Mouse (Mus musculus) lung, embryonic 15.5 days (tissue): ENCODE measurements around the gene Mark3. TPM values are rescaled to one million over a fixed set of nuclear protein-coding genes. Genes with fewer than 3 reads are reported as not detected.
A peak's percentile ranks its signal among the peaks of the same experiment; 100 is the strongest.

ENCODE experiments used
- ATAC-seq: fragments of 200-750 bp; cut with Nextera tagmentation; 2 replicates; pipeline ENCODE4 v1.8.0; 2017; ENCODE audit warnings: moderate number of reproducible peaks, borderline replicate concordance; ENCODE audit not compliant: low FRiP score, low TSS enrichment; ENCODE audit errors: extremely low read depth
- H3K27ac ChIP-seq: fragments of 300-500 bp; sonication (generic); 2 replicates; pipeline ENCODE4 v1.5.1; 2015; ENCODE audit warnings: moderate library complexity, mild to moderate bottlenecking, inconsistent platforms
- H3K27me3 ChIP-seq: fragments of 300-500 bp; sonication (generic); 2 replicates; pipeline ENCODE4 v1.6.1; 2015; ENCODE audit warnings: inconsistent platforms
- H3K36me3 ChIP-seq: fragments of 300-500 bp; sonication (generic); 2 replicates; pipeline ENCODE4 v1.6.1; 2015; ENCODE audit warnings: inconsistent platforms
- H3K4me1 ChIP-seq: fragments of 300-500 bp; sonication (generic); 2 replicates; pipeline ENCODE4 v1.6.1; 2015; ENCODE audit warnings: inconsistent platforms
- H3K4me2 ChIP-seq: fragments of 300-500 bp; sonication (generic); 2 replicates; pipeline ENCODE4 v1.6.1; 2015; ENCODE audit warnings: inconsistent platforms, mild to moderate bottlenecking, moderate library complexity
- H3K4me3 ChIP-seq: fragments of 300-500 bp; sonication (generic); 2 replicates; pipeline ENCODE4 v1.5.1; 2015; ENCODE audit warnings: mild to moderate bottlenecking, inconsistent platforms
- H3K9ac ChIP-seq: fragments of 300-500 bp; sonication (generic); 2 replicates; pipeline ENCODE4 v1.6.1; 2015; ENCODE audit warnings: inconsistent platforms
- H3K9me3 ChIP-seq: fragments of 300-500 bp; sonication (generic); 2 replicates; pipeline ENCODE4 v1.6.1; 2016; ENCODE audit warnings: inconsistent platforms
- WGBS: fragments of 180-500 bp; shearing (Covaris S2); methylation state at CpG from one replicate; pipeline ENCODE4 v1.1.7; 2015; 5-methylcytosine and 5-hydroxymethylcytosine counted together
- polyA plus RNA-seq: library from polyadenylated mRNA; unstranded; fragments of >200 nt; fragmentation: Nextera tagmentation; extraction: Ambion mirVana; gene quantifications from 2 replicates; pipeline ENCODE4 v1.2.1, GENCODE M21; 2015

The Mark3 gene
- polyA plus RNA-seq, 1 experiment from 2014 or later = 34.8 TPM

DNA sequence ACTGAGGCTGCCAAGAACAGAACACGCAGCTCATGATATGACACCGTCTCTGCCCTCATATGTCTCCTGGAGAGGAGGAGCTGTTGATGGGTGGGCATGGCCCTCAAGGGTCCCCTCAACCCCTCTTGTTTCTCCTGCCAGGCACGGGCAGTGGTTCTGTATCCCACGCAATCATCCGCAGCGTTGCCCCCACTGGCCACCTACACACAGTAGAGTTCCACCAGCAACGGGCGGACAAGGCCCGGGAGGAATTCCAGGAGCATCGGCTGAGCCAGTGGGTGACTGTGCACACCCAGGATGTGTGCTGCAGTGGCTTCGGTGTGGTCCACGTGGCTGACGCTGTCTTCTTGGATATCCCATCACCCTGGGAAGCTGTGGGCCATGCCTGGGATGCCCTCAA, 106.3 kb downstream of the Mark3 start:
- H3K36me3 ChIP-seq = peaks cover 6% of the 10 kb centered on the region; the same call in 1 of the 2 replicates
- H3K4me3 ChIP-seq = no peak overlapping the region
- H3K27ac ChIP-seq = peak overlapping the region; percentile 80
- H3K27me3 ChIP-seq = no peaks in the 10 kb centered on the region
- no peak overlapping the region for H3K4me2 ChIP-seq
- peaks cover 31% of the 10 kb centered on the region for H3K4me1 ChIP-seq
- no peak for ATAC-seq
- no peak overlapping the region for H3K9ac ChIP-seq
- H3K9me3 ChIP-seq = no peaks in the 10 kb centered on the region
- WGBS = 89% methylated on average over 13 of the region's 13 CpGs

DNA sequence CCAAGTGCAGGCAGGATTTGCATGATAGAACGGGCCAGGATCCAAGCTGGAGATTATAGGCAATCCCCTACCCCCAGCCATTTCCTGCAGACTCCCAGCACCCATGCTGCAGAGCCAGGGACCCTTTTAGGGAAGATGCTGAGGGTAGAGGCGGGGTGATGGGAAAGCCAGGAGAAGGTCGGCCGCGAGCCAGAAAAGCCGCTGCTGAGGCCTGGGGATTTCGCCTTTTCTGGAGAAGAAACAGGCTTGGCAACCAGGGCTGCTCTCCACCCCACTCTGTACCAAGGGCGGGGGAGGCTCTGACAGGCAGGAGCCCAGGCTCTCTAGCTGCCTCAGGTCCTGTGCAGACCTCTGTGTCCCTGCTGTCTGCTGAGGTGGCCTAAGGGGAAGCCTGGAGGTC, 107.0 kb downstream of the Mark3 start:
- 61% methylated on average over 8 of the region's 8 CpGs for WGBS
- no peak overlapping the region for H3K4me3 ChIP-seq
- no peaks in the 10 kb centered on the region for H3K9me3 ChIP-seq
- no peak for ATAC-seq
- H3K27ac ChIP-seq = peak overlapping the region; percentile 80
- H3K36me3 ChIP-seq = peaks cover 6% of the 10 kb centered on the region; the same call in 1 of the 2 replicates
- no peaks in the 10 kb centered on the region for H3K27me3 ChIP-seq
- peaks cover 31% of the 10 kb centered on the region for H3K4me1 ChIP-seq
- no peak overlapping the region for H3K4me2 ChIP-seq
- H3K9ac ChIP-seq = no peak overlapping the region

DNA sequence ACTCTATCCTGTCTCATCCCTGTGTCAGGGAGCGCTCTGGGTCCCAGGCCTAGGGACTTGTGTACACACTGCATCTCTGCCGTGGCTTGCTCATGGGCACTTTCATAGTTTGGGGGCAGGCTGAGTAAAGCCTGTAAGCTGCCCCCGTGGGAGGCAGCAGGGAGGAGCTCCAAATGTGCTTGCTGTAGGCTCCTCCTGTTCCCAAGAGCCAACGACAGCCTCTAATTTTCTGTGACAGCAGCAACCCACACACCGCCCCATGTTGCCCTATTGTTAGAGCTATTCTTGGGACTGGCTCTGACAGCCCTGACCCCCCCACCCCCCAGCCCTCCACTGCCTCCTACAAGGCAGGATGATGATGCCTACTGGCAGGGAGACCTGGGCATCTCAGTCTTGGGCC, 107.7 kb downstream of the Mark3 start:
- Histone ChIP-seq H3K4me3 (no peak overlapping the region), H3K9ac (no peak overlapping the region), H3K9me3 (no peaks in the 10 kb centered on the region), H3K36me3 (peaks cover 6% of the 10 kb centered on the region; the same call in 1 of the 2 replicates), H3K4me2 (no peak overlapping the region), H3K27me3 (no peaks in the 10 kb centered on the region), H3K27ac (peak overlapping the region; percentile 80), H3K4me1 (peaks cover 33% of the 10 kb centered on the region)
- WGBS = 75% methylated on average over 5 of the region's 5 CpGs
- ATAC-seq = no peak

DNA sequence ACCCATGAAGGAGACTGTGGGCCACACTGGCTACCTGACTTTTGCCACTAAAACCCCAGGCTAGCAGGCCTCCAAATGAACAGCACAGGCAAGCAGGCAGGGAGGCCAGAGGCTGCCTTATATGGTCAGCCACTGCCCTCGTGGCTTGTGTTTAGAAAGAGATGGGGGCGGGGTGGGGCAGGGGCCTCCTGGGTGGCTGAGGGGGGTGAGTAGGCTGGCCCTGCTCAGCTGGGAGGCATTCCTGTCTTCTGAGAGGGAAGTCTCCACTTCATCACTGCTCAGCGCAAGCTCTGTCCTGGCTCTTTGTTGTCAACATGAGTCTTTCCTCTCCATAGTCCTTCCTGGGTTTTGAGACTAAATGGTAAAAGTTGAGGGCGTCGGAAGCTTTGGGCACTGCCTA, 108.5 kb downstream of the Mark3 start:
- Histone ChIP-seq H3K27ac (peak overlapping the region; percentile 80), H3K9me3 (no peaks in the 10 kb centered on the region), H3K9ac (no peak overlapping the region), H3K36me3 (peaks cover 6% of the 10 kb centered on the region; the same call in 1 of the 2 replicates), H3K27me3 (no peaks in the 10 kb centered on the region), H3K4me2 (no peak overlapping the region), H3K4me3 (no peak overlapping the region), H3K4me1 (peaks cover 35% of the 10 kb centered on the region)
- peak; percentile 43; the same call in 1 of the 2 replicates for ATAC-seq
- WGBS = 47% methylated on average over 5 of the region's 5 CpGs

DNA sequence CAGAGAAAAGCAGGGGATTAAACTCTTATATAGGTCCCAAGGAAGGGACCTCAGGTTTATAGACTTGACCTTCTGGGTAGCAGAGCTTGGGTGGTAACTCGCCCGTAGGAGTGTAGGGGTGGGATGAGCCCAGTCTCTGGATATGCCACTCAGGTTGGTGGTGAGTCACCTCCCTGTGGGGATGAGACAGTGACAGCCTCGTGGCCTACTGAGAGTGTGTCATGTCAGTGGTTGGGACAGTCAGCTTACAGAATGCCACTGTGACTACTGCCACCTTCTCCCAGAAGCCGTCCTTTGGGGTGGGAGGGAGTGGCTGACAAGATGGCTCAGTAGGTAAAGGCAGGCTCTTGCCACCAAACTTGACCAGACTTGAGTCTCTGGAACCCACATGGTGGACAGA, 112.1 kb downstream of the Mark3 start:
- Histone ChIP-seq H3K27ac (peak overlapping the region; percentile 87; the same call in 1 of the 2 replicates), H3K4me1 (peaks cover 37% of the 10 kb centered on the region), H3K9me3 (no peaks in the 10 kb centered on the region), H3K27me3 (no peaks in the 10 kb centered on the region), H3K4me2 (no peak overlapping the region), H3K36me3 (peaks cover 6% of the 10 kb centered on the region; the same call in 1 of the 2 replicates), H3K4me3 (no peak overlapping the region), H3K9ac (no peak overlapping the region)
- 77% methylated on average over 4 of the region's 4 CpGs for WGBS
- ATAC-seq = no peak

DNA sequence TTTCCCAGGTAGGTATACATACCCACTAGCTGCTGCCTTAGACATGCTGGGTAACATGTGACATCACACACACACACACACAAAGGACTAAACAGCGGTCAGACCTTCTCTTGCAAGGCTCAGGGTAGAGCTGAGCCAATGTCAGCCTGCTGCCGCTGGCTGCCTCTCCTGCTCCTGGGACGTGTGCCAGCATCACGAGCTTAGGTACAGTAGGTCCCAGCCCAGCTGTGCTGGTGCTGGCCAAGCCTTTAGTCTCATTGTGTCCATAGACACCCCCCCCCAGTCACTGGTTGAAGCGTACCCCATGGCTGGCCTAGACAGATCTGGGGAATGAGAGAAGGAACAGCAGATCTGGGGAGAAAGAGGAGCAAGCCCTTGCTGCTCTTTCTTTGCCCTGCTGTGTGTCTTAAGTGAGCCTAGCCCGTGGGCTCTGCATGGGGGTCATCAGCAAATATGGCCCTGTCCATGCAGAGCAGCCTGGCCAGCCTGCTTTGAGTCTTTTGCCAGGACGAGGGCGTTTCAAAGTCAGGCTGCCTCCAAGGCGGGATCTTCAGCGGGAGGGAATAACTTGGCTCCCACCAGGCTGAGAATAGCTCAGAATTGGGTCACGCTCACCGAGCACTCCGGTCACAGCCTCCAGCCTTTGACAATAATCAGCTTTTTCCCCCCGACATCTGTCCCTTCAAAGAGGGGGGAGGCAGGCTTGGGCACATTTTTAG, 113.2 kb downstream of the Mark3 start:
- no peak overlapping the region for H3K9ac ChIP-seq
- WGBS = 14% methylated on average over 14 of the region's 14 CpGs
- no peaks in the 10 kb centered on the region for H3K9me3 ChIP-seq
- H3K36me3 ChIP-seq = peaks cover 4% of the 10 kb centered on the region; the same call in 1 of the 2 replicates
- peak; percentile 66 for ATAC-seq
- H3K27ac ChIP-seq = peak overlapping the region; percentile 87
- peaks cover 44% of the 10 kb centered on the region for H3K4me1 ChIP-seq
- no peaks in the 10 kb centered on the region for H3K27me3 ChIP-seq
- 0 out of 2 replicates have a peak overlapping the region, but pooled peaks have one; percentile 20 for H3K4me2 ChIP-seq
- H3K4me3 ChIP-seq = no peak overlapping the region

DNA sequence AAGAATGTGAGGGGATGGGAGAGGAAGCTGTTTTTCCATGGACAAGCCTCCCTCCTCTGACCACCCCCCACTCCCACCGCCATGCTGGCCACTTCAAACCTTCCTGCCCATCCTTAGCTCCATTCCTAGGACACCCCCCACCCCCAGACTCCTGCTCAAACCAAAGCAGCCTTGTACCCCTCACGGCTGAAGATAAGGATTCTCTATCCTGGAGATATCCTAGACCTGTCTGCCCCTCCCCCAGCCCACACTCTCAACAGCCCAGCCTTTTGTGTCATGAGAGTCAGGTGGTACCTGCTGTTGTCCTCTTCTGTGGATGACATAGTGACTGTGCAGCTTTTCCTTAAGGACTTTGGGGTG, 113.7 kb downstream of the Mark3 start:
- Histone ChIP-seq H3K4me2 (0 out of 2 replicates have a peak overlapping the region, but pooled peaks have one; percentile 20), H3K27me3 (no peaks in the 10 kb centered on the region), H3K9ac (no peak overlapping the region), H3K4me1 (peaks cover 44% of the 10 kb centered on the region), H3K9me3 (no peaks in the 10 kb centered on the region), H3K27ac (peak overlapping the region; percentile 87), H3K36me3 (no peaks in the 10 kb centered on the region), H3K4me3 (no peak overlapping the region)
- no peak for ATAC-seq
- 23% methylated on average over 2 of the region's 2 CpGs for WGBS

DNA sequence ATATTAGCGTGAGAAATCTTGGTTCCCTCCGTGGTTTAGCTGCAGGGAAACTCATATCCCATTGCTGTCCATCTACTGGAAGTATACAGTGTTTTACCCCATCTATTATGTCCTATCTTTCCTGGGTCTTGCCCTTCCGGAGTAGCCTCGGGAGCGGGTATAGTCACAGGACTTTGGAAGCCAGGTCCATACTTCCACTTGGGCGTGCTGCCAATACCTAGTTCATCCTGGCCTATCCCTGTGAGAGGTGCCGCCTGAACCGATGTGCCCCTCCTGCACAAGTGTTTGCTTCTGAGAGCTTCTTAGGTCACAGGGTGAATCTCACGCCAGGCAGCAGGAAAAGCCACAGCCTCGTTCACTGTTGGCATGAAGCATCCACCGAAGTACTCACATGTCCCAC, 115.1 kb downstream of the Mark3 start:
- Histone ChIP-seq H3K4me2 (no peak overlapping the region), H3K9ac (no peak overlapping the region), H3K9me3 (no peaks in the 10 kb centered on the region), H3K4me1 (peaks cover 56% of the 10 kb centered on the region), H3K27me3 (no peaks in the 10 kb centered on the region), H3K4me3 (no peak overlapping the region), H3K36me3 (no peaks in the 10 kb centered on the region), H3K27ac (no peak overlapping the region)
- 54% methylated on average over 11 of the region's 11 CpGs for WGBS
- ATAC-seq = no peak

DNA sequence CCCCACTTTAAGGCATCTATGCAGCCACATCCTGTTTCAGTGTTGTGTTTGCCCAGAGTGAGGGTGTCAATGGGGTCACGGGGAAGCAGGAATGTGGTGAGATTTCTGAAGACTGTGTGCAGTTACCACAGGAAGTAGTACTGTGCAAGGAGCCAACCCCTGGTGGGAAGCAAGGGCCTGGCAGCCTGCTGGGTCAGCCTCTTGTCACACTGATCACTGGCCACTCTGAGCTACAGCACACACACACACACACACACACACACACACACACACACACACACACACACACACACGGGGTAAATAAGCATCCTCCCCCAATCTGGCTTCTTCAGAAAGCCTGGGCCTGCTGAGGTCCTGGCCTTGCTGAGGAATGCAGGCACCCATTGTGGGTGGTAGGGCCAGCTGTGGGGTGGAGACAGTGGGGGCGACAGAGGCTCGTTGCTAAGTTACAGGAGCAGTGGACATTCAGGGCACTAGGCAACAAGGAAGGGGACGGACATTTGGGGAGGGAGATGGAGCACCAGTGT, 117.1 kb downstream of the Mark3 start:
- no peak for ATAC-seq
- H3K27ac ChIP-seq = peak overlapping the region; percentile 34

DNA sequence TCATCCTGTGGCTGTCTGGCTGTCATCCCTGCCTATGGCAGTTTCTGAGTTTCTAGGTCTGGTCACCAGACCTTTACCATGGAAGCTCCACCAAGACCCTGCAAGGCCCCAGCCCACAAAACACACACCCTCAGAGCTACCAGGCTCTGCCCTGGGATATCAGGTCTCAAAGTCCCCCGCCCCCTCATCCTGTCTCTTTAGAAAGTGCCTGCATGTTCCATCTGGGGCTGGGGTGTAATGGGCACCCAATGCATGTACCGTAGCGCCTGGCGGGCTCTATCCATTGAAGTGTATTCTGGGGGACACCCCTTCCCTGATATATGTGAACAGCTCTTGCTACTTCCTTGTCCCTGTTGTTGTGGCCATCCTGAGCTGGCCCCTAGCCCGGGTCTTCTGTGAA, 118.6 kb downstream of the Mark3 start:
- Histone ChIP-seq H3K9ac (no peak overlapping the region), H3K4me2 (no peak overlapping the region), H3K36me3 (no peaks in the 10 kb centered on the region), H3K27me3 (no peaks in the 10 kb centered on the region), H3K27ac (peak overlapping the region; percentile 84; the same call in 1 of the 2 replicates), H3K4me1 (peaks cover 53% of the 10 kb centered on the region), H3K4me3 (no peak overlapping the region), H3K9me3 (no peaks in the 10 kb centered on the region)
- WGBS = 89% methylated on average over 5 of the region's 5 CpGs
- no peak for ATAC-seq

More for the DNA sequence above, 117.1 kb downstream of the Mark3 start:
- H3K4me2 ChIP-seq = no peak overlapping the region
- H3K4me3 ChIP-seq = no peak overlapping the region
- WGBS = 13% methylated on average over 5 of the region's 5 CpGs
- peaks cover 67% of the 10 kb centered on the region for H3K4me1 ChIP-seq
- no peaks in the 10 kb centered on the region for H3K27me3 ChIP-seq
- H3K9ac ChIP-seq = no peak overlapping the region
- H3K9me3 ChIP-seq = no peaks in the 10 kb centered on the region
- H3K36me3 ChIP-seq = no peaks in the 10 kb centered on the region

DNA sequence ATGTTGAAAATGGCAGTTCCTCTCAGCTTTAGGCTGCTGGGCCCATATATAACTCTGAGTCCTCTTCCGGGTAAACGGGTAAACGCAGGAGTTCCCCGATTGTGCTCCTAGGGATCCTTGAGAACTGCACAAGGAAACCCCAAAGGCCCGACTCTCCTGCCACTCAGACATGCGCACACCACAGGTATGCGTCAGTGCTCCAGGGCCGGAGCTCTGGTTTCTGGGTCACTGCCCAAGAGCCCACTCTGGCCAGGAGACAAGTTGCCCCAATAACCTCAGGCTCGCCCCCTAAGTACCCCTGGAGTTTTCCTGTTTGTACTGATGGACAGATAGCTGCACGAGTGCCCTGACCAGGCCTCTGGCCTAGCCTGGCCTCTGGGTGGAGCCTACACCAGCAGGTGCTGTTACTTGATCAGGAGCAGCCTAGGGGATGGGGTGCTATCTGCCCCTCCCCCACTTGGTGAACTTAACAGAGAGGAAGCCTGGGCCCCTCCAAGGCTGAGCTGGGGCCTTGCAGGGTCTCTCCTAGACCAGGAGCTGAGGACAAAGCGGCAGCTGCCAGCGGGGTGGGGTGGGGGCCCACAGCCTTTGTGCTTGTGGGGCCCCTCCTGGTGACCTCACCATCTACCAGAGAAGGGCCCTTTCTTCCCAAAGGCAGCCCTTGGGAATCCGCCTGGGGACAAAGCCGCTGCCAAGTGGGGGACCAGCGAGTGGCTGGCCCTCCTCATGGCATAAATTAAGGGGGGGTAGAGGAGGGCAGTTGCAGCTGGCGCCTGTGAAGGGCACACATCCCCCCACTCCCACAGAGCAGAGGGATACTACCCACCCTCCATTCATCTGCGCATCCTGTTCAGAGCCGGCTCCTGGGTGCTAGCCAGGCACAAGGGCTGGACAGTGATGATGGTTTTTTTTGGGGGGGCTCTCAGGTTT, 119.3 kb downstream of the Mark3 start:
- Histone ChIP-seq H3K4me1 (peaks cover 47% of the 10 kb centered on the region), H3K27me3 (no peaks in the 10 kb centered on the region), H3K9ac (no peak overlapping the region), H3K4me3 (no peak overlapping the region), H3K9me3 (no peaks in the 10 kb centered on the region), H3K36me3 (no peaks in the 10 kb centered on the region), H3K27ac (peak overlapping the region; percentile 84), H3K4me2 (peak overlapping the region; percentile 19)
- peak; percentile 31; the same call in 1 of the 2 replicates for ATAC-seq
- 44% methylated on average over 18 of the region's 18 CpGs for WGBS
